Mouse (Mus musculus) thymus, postnatal 0 days (tissue): ENCODE measurements around the gene Il12a. TPM values are rescaled to one million over a fixed set of nuclear protein-coding genes. Genes with fewer than 3 reads are reported as not detected.

Source experiments
- DNase-seq: peaks from one replicate; pipeline ENCODE4 v3.0.0-alpha.2; 2015; ENCODE audit warnings: low spot score
- polyA plus RNA-seq: library from polyadenylated mRNA; unstranded; fragments of >200 nt; fragmentation: Nextera tagmentation; extraction: Ambion mirVana; gene quantifications from 2 replicates; pipeline ENCODE4 v1.2.1, GENCODE M21; 2015

The Il12a gene
- polyA plus RNA-seq, 1 experiment from 2014 or later = 3.0 TPM

- DNase-seq = no peak
Measured at GRCm38 (mm10) chr3:68684207-68684606, 6.2 kb upstream of the Il12a start.

DNA sequence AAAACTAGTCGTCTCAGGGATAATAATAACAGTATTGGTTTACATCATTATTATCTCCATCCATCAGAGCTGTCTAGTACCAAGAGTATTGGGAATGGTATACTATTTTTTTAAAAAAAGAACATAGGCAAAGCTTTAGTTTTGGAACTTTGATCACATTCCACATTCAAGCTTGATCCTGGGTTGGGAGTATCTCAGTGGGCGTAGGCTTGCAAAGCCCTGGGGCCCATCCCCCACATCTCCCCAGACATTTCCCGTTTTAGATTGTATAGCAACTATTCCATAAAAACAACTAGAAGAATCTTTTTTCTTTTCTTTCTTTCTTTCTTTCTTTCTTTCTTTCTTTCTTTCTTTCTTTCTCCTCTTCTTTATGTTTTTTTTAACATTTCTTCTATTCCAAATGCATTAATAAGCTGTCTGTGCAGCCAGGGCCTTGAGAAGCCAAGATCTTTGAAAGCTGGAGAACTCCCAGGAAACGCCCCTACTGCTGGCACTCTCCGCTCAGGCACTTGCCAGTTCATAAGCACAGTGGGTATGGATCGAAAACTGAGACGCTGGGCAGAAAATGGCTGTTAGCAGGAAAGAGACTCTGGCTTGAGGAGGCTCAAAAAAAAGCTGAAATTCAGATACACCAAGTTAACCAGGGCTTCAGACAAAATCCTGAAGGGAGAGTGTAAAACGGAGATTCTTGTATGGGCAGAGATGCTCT, 3.4 kb upstream of the Il12a start:
- no peak for DNase-seq

- DNase-seq = no peak
Measured at GRCm38 (mm10) chr3:68689346-68689745, 1.1 kb upstream of the Il12a start.

DNA sequence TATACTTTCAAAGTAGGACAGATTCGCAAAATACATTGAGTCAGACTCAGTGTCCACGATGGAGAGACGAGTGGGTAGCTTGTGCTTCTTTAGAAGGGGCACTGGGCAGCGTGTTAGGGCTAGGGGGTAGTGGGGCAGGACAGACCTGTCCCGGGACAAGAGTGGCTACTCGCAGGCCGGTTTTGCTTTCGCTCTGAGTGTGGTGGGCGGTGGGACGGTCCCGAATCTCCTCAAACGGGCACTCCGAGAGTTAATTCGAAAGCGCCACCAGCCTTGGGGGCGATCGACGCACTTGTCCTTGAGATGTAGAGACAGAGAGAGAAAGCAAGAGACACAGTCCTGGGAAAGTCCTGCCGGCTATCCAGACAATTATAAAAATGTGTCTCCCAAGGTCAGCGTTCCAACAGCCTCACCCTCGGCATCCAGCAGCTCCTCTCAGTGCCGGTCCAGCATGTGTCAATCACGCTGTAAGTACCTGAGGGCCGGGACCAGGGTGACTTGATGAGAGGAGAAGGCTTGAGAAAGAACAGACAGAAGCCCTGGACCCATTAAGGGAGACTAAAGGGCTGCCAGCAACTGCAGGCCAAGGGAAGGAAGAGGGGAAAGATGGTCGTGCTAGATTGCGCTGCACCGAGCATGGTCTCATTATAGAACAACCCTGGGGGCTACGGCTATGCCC, 795 bp downstream of the Il12a start:
- no peak for DNase-seq

DNA sequence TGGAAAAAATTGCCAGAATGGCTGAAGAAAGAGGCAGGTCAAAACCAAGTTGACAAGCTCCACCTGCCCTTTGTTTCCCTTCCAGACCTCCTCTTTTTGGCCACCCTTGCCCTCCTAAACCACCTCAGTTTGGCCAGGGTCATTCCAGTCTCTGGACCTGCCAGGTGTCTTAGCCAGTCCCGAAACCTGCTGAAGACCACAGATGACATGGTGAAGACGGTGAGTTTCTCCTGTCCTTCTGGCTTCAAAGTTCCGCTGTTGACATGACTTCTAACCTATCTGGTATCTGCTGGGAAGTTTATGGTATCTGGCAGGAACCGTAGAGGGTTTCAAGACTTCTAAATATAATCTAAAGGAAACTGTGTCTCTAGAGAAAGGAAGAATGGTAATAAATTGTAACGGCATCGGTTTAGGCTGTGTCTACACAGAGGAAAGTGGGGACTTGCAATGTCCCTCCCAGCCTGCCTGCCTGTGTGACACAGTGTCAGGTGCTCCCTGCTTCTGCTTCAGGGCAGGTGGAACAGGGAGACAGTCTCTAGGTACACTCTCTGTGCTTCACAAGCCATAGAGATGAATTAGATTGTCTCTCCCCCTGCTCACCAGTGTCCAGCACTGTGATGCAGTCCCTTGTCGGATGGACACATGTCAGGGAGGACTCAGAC, 1.6 kb downstream of the Il12a start:
- DNase-seq = no peak

GRCm38 (mm10) chr3:68692600-68693225, 2.3 kb downstream of the Il12a start:
- no peak for DNase-seq

GRCm38 (mm10) chr3:68693441-68694048, 3.1 kb downstream of the Il12a start:
- DNase-seq = peak; percentile 24

DNA sequence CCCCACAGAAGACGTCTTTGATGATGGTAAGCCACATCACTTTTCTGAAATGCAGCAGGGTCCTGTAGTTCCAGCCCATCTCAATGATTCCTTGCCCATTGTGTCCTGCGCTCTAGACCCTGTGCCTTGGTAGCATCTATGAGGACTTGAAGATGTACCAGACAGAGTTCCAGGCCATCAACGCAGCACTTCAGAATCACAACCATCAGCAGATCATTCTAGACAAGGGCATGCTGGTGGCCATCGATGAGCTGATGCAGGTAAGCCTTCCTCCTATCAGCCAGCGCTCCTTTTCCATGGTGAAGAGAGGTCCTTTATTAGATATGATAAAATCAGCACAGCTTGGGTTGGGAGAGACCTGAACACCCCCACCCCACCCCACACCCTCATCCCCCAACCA, 4.9 kb downstream of the Il12a start:
- no peak for DNase-seq

DNA sequence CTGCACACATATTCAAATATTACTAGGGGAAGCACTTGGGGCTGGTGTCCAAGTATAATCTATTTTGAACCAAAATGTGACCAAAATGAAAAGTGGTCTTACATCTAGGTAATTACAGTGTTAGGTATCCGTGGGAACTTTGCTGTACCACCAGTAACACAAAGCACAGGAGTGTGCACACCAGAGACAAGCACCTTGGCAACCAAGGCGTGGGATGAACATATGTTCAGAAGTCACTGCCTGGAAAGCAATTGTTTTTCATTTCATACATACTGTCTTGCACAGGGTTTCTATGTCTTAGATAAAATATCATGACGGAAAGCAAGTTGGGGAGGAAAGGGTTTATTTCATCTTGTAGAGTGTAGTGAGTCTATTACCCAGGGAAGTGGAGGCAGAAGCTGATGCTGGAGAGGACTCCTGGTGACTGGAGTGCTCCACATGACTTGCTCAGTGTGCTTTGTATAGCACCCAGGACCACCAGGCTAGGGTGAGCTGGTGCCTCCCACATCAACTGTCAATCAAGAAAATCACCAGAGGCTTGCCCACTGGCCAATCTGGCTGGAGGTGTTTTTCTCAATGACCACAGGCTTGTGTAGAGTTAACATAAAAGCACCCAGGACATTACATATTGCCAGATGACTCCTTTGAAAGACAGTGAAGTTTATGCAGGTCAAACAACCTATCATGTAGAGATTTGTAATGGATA, 6.2 kb downstream of the Il12a start:
- DNase-seq = no peak

- no peak for DNase-seq
Measured at GRCm38 (mm10) chr3:68698601-68699000, 8.2 kb downstream of the Il12a start.

DNA sequence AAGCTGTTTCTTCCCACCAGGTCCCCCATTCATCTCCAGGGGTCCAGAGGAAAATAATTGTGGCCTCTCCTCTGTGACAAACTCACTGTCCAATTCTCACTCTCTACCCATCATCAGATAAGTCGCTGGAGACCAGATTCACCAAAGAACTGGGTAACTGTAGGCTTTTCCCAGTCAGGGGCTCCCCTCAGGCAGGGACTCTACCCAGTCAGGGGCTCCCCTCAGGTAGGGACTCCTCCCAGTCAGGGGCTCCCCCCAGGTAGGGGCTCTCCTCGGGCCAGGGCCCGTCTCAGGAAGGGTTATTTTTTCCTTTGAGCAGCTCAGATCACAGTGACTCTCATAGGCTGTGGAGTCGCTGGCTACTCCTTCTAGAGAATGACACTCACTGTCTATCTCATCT, 9.6 kb downstream of the Il12a start:
- no peak for DNase-seq

- no peak for DNase-seq
Measured at GRCm38 (mm10) chr3:68706307-68706706, 15.9 kb downstream of the Il12a start.

DNA sequence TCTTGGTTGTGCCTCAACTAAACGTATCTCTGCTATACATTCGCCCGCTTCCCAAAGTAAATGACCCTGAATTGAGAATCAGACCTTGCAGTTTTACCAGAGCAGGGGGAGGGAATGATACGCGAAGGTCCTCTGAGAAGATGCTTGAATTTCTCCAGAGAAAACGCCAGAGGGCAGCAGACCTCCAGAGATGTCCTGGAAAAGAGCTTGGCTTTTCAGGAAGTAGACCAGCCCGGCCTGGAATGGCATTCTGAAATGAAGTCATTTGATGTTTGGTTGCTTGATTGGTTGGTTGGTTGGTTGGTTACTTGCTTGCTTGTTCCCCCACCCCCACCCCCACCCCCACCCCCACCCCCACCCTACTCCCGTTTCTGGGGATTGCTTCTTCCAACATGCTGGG, 17.8 kb downstream of the Il12a start:
- DNase-seq = peak; percentile 24

DNA sequence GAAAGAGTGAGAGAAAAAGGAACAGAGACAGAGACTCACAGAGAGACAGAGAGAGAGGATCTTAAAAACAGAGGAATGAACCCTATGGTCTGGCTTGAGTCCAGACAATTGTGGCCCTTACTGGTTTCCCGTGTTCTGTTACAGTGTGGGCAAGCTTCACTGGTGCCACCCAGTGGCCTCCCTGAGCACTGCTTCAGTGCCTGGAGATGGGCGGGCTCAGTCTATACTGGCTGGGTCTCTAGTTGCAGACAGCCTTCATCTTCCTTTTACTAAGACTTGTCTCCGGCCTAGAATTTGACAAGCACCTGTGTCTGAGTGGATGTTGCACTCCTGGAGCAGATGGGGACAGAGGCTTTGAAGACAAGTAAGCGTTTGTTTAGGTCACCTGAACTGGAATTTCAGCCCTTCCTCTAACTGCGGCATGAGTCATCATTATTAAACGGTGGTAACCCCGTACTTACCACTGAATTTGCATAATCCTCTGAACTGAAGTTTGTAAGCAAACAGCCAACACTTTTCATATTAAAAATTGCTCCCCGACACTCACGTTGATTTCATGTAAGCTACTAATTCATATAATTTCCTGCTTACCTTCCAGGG, 18.9 kb downstream of the Il12a start:
- peak; percentile 84 for DNase-seq

GRCm38 (mm10) chr3:68710436-68710835, 20.0 kb downstream of the Il12a start:
- no peak for DNase-seq

DNA sequence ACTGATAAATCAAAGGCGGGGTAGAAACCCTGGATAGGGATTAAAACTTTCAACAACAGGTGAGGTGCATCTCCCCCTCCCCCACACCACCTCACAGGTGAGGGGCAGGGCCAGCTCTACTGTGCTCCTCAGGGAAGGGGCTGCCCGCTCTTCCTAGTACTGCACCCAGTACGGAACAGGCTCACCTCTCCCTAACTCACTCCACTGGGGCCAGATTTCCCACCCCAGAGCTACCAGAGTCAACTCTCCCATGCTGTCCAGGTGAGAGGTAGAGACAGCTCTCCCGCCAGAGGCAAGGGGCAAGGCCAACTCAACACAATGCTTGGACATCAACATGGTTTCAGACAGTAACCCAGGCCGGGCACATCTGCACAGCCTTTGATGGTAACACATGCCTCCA, 21.1 kb downstream of the Il12a start:
- DNase-seq = no peak

GRCm38 (mm10) chr3:68713550-68713949, 23.1 kb downstream of the Il12a start:
- DNase-seq = peak; percentile 62

GRCm38 (mm10) chr3:68717346-68717745, 26.9 kb downstream of the Il12a start:
- DNase-seq = peak; percentile 70

DNA sequence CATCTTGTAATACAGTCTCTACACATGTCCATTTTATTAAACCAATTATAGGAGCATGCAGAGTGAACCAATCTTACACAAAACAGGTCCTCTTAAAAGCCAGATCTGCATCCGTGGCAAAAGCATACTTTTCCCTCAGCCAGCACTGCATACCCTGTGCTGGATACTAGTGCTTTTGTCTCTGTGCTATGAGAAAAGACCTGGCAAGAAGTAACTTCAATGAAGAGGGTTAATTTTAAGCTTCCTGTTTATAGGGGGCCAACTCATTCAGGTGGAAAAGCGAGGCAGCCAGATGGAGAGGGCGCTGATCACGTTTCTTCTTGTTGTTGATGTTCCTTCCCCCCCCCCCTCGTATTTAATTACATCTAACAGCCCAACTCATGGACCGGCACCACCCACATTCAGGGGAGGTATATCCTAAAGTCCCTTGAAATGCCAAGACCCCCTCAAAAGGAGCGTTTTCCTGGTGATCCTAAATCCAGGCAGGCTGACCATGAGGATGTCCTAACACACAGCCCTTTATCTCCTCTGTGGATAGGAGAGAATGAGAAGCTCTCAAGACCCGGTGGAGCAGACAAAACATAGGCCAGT, 28.9 kb downstream of the Il12a start:
- no peak for DNase-seq

DNA sequence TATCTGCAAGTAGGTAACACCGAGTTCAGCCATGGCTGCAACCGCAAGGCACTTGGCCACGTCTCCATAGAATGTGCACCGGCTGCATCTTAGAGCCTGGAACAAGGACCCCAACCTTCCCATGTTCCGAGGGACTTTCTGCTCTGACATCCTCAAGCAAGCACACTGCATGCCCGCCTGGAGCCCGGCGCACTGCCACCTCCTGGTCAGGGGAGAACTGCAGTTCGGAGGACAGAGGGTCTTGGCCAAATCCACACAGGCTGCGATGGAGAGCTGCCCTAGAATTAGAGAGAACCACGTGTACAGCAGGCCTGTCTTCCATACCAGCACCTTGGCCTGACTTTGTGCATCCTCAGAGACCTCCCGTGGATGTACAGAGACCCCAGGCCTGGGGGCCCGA, 29.8 kb downstream of the Il12a start:
- DNase-seq = peak; percentile 51
